Mouse (Mus musculus) lung, embryonic 14.5 days (tissue): ENCODE data around the gene Scarb2. TPM values are rescaled to one million over a fixed set of nuclear protein-coding genes. Genes with fewer than 3 reads are reported as not detected.

Experiments
- ATAC-seq: fragments of 200-750 bp; cut with Nextera tagmentation; 2 replicates; pipeline ENCODE4 v1.8.0; 2017; ENCODE audit warnings: mild to moderate bottlenecking, moderate TSS enrichment, moderate library complexity; ENCODE audit not compliant: insufficient read depth
- DNase-seq: peaks from one replicate; pipeline ENCODE4 v3.0.0-alpha.2; 2015
- H3K27ac ChIP-seq: fragments of 300-500 bp; sonication (generic); 2 replicates; pipeline ENCODE4 v1.5.1; 2014; ENCODE audit warnings: low read depth, mild to moderate bottlenecking, moderate library complexity
- H3K27me3 ChIP-seq: fragments of 300-500 bp; sonication (generic); 2 replicates; pipeline ENCODE4 v1.6.1; 2014; ENCODE audit warnings: low read length, control low read depth; ENCODE audit not compliant: insufficient read depth
- H3K36me3 ChIP-seq: fragments of 300-500 bp; sonication (generic); 2 replicates; pipeline ENCODE4 v1.6.1; 2014; ENCODE audit warnings: control low read depth; ENCODE audit not compliant: insufficient read depth
- H3K4me1 ChIP-seq: fragments of 300-500 bp; sonication (generic); 2 replicates; pipeline ENCODE4 v1.6.1; 2014; ENCODE audit warnings: antibody characterized with exemption, control low read depth; ENCODE audit not compliant: insufficient read depth
- H3K4me2 ChIP-seq: fragments of 300-500 bp; sonication (generic); 2 replicates; pipeline ENCODE4 v1.6.1; 2014; ENCODE audit warnings: mild to moderate bottlenecking
- H3K4me3 ChIP-seq: fragments of 300-500 bp; sonication (generic); 2 replicates; pipeline ENCODE4 v1.5.1; 2014; ENCODE audit warnings: low read depth, low read length
- H3K9ac ChIP-seq: fragments of 300-500 bp; sonication (generic); 2 replicates; pipeline ENCODE4 v1.6.1; 2014
- H3K9me3 ChIP-seq: fragments of 300-500 bp; sonication (generic); 2 replicates; pipeline ENCODE4 v1.6.1; 2016; ENCODE audit warnings: low read depth, low read length, control low read depth
- CTCF ChIP-seq: IDR thresholded peaks from 2 replicates; pipeline ENCODE4 v1.5.1; 2016; ENCODE audit warnings: antibody characterized with exemption, low read depth
- WGBS: fragments of 180-500 bp; shearing (Covaris S2); extraction: QIAGEN DNeasy Blood & Tissue Kit; methylation state at CpG from one replicate; pipeline ENCODE4 v1.1.7; 2014; 5-methylcytosine and 5-hydroxymethylcytosine counted together
- polyA plus RNA-seq: library from polyadenylated mRNA; unstranded; fragments of >200 nt; fragmentation: Nextera tagmentation; extraction: Ambion mirVana; gene quantifications from 2 replicates; pipeline ENCODE4 v1.2.1, GENCODE M21; 2014

Gene Scarb2
- polyA plus RNA-seq, 1 experiment from 2014 or later, result 9.5 TPM

GRCm38 (mm10) chr5:92488408-92488807 lies 18.2 kb downstream of the Scarb2 start:
- Histone ChIP-seq H3K27ac (peak overlapping the region; percentile 82), H3K27me3 (no peaks in the 10 kb centered on the region), H3K36me3 (peaks cover 14% of the 10 kb centered on the region; the same call in 1 of the 2 replicates), H3K4me2 (0 out of 2 replicates have a peak overlapping the region, but pooled peaks have one; percentile 15), H3K9me3 (peaks cover 4% of the 10 kb centered on the region; the same call in 1 of the 2 replicates), H3K4me1 (peaks cover 24% of the 10 kb centered on the region), H3K9ac (no peak overlapping the region), H3K4me3 (no peak overlapping the region)
- DNase-seq, result peak; percentile 53
- peak; percentile 73 for ATAC-seq
- TF ChIP-seq CTCF, result no peak
- WGBS, result 42% methylated on average over 3 of the region's 3 CpGs

GRCm38 (mm10) chr5:92486758-92487157 lies 19.9 kb downstream of the Scarb2 start:
- H3K27ac ChIP-seq, result no peak overlapping the region
- H3K36me3 ChIP-seq, result peaks cover 23% of the 10 kb centered on the region; the same call in 1 of the 2 replicates
- no peak overlapping the region for H3K9ac ChIP-seq
- H3K4me1 ChIP-seq, result peaks cover 24% of the 10 kb centered on the region
- no peak overlapping the region for H3K4me3 ChIP-seq
- no peak overlapping the region for H3K4me2 ChIP-seq
- H3K27me3 ChIP-seq, result no peaks in the 10 kb centered on the region
- peak; percentile 50 for DNase-seq
- H3K9me3 ChIP-seq, result peaks cover 4% of the 10 kb centered on the region; the same call in 1 of the 2 replicates
- no peak for TF ChIP-seq CTCF
- 89% methylated on average over 3 of the region's 3 CpGs for WGBS
- ATAC-seq, result no peak

- ATAC-seq (no peak), DNase-seq (no peak)
- no peak overlapping the region for H3K27ac ChIP-seq
- TF ChIP-seq CTCF, result no peak
- H3K4me3 ChIP-seq, result no peak overlapping the region
- H3K27me3 ChIP-seq, result no peaks in the 10 kb centered on the region
- H3K36me3 ChIP-seq, result peaks cover 23% of the 10 kb centered on the region; the same call in 1 of the 2 replicates
- H3K9ac ChIP-seq, result no peak overlapping the region
- H3K9me3 ChIP-seq, result peaks cover 4% of the 10 kb centered on the region; the same call in 1 of the 2 replicates
- no peak overlapping the region for H3K4me2 ChIP-seq
- WGBS, result 71% methylated on average over 7 of the region's 7 CpGs
- H3K4me1 ChIP-seq, result peaks cover 20% of the 10 kb centered on the region
Observed at GRCm38 (mm10) chr5:92484880-92485279, 21.8 kb downstream of the Scarb2 start.

- Histone ChIP-seq H3K9me3 (no peaks in the 10 kb centered on the region), H3K36me3 (no peaks in the 10 kb centered on the region), H3K27me3 (no peaks in the 10 kb centered on the region), H3K27ac (no peak overlapping the region), H3K4me3 (no peak overlapping the region), H3K4me2 (no peak overlapping the region), H3K4me1 (no peaks in the 10 kb centered on the region), H3K9ac (no peak overlapping the region)
- WGBS, result 52% methylated on average over 5 of the region's 5 CpGs
- no peak for DNase-seq
- no peak for ATAC-seq
- no peak for TF ChIP-seq CTCF
Observed at GRCm38 (mm10) chr5:92472863-92473262, 33.8 kb downstream of the Scarb2 start.

GRCm38 (mm10) chr5:92471531-92471930 lies 35.1 kb downstream of the Scarb2 start:
- Histone ChIP-seq H3K4me2 (no peak overlapping the region), H3K4me1 (peaks cover 3% of the 10 kb centered on the region; the same call in 1 of the 2 replicates), H3K36me3 (no peaks in the 10 kb centered on the region), H3K27ac (no peak overlapping the region), H3K27me3 (no peaks in the 10 kb centered on the region), H3K9me3 (no peaks in the 10 kb centered on the region), H3K9ac (no peak overlapping the region), H3K4me3 (no peak overlapping the region)
- WGBS, result 80% methylated on average over 4 of the region's 4 CpGs
- ATAC-seq (no peak), DNase-seq (no peak)
- no peak for TF ChIP-seq CTCF

- Histone ChIP-seq H3K9ac (no peak overlapping the region), H3K27me3 (no peaks in the 10 kb centered on the region), H3K4me2 (no peak overlapping the region), H3K4me1 (peaks cover 3% of the 10 kb centered on the region; the same call in 1 of the 2 replicates), H3K4me3 (no peak overlapping the region), H3K36me3 (no peaks in the 10 kb centered on the region), H3K27ac (no peak overlapping the region), H3K9me3 (no peaks in the 10 kb centered on the region)
- no peak for TF ChIP-seq CTCF
- ATAC-seq, result no peak
- WGBS, result 89% methylated on average over 18 of the region's 18 CpGs
- DNase-seq, result no peak
Observed at GRCm38 (mm10) chr5:92469201-92470130, 37.2 kb downstream of the Scarb2 start.

GRCm38 (mm10) chr5:92468234-92468633 lies 38.4 kb downstream of the Scarb2 start:
- Histone ChIP-seq H3K9ac (no peak overlapping the region), H3K9me3 (no peaks in the 10 kb centered on the region), H3K36me3 (no peaks in the 10 kb centered on the region), H3K4me1 (peaks cover 3% of the 10 kb centered on the region; the same call in 1 of the 2 replicates), H3K4me3 (no peak overlapping the region), H3K27ac (no peak overlapping the region), H3K4me2 (no peak overlapping the region), H3K27me3 (no peaks in the 10 kb centered on the region)
- ATAC-seq (no peak), DNase-seq (peak; percentile 38)
- no peak for TF ChIP-seq CTCF
- 82% methylated on average over 6 of the region's 6 CpGs for WGBS
